Mouse (Mus musculus) heart, embryonic 12.5 days (tissue): ENCODE measurements at regions not wholly inside any gene's neighbourhood (a gene's known extent, or its start where the extent isn't known, plus 50 kb on each side); places are given as distances from the start of the nearest gene placed in this dataset.

Experiments used
- ATAC-seq: fragments of 200-750 bp; cut with Nextera tagmentation; 2 replicates; pipeline ENCODE4 v1.8.0; 2017; ENCODE audit warnings: moderate TSS enrichment, moderate library complexity; ENCODE audit not compliant: insufficient number of reproducible peaks, low FRiP score
- H3K27ac ChIP-seq: fragments of 300-500 bp; sonication (generic); 2 replicates; pipeline ENCODE4 v1.5.1; 2016; ENCODE audit warnings: mild to moderate bottlenecking, moderate library complexity; ENCODE audit not compliant: poor library complexity, severe bottlenecking
- H3K27me3 ChIP-seq: fragments of 300-500 bp; sonication (generic); replicated peaks from 2 replicates; pipeline ENCODE4 v1.6.1; 2016; ENCODE audit warnings: mild to moderate bottlenecking, moderate library complexity
- H3K36me3 ChIP-seq: fragments of 300-500 bp; sonication (generic); 2 replicates; pipeline ENCODE4 v1.6.1; 2016; ENCODE audit warnings: mild to moderate bottlenecking, moderate library complexity
- H3K4me1 ChIP-seq: fragments of 300-500 bp; sonication (generic); replicated peaks from 2 replicates; pipeline ENCODE4 v1.6.1; 2016; ENCODE audit warnings: mild to moderate bottlenecking
- H3K4me2 ChIP-seq: fragments of 300-500 bp; sonication (generic); 2 replicates; pipeline ENCODE4 v1.6.1; 2016; ENCODE audit warnings: mild to moderate bottlenecking, moderate library complexity
- H3K4me3 ChIP-seq: fragments of 300-500 bp; sonication (generic); 2 replicates; pipeline ENCODE4 v1.5.1; 2016; ENCODE audit warnings: mild to moderate bottlenecking
- H3K9ac ChIP-seq: fragments of 300-500 bp; sonication (generic); 2 replicates; pipeline ENCODE4 v1.6.1; 2016; ENCODE audit warnings: mild to moderate bottlenecking, moderate library complexity
- H3K9me3 ChIP-seq: fragments of 300-500 bp; sonication (generic); replicated peaks from 2 replicates; pipeline ENCODE4 v1.6.1; 2016; ENCODE audit warnings: mild to moderate bottlenecking, moderate library complexity
- WGBS: fragments of 180-500 bp; shearing (Covaris S2); methylation state at CpG from one replicate; pipeline ENCODE4 v1.1.7; 2016; 5-methylcytosine and 5-hydroxymethylcytosine counted together

GRCm38 (mm10) chr19:44684061-44684514 is 71.8 kb upstream of the Pax2 start:
- ATAC-seq = peak; percentile 42; the same call in 1 of the 2 replicates
- 2% methylated on average over 48 of the region's 48 CpGs for WGBS
- no peak overlapping the region for H3K27ac ChIP-seq

GRCm38 (mm10) chr19:44686061-44686460 is 69.8 kb upstream of the Pax2 start:
- Histone ChIP-seq H3K4me1 (peaks cover 7% of the 10 kb centered on the region; the same call in 1 of the 2 replicates), H3K4me3 (no peak overlapping the region), H3K9me3 (no peaks in the 10 kb centered on the region), H3K36me3 (no peaks in the 10 kb centered on the region), H3K27me3 (peaks cover 97% of the 10 kb centered on the region), H3K9ac (no peak overlapping the region), H3K4me2 (no peak overlapping the region), H3K27ac (no peak overlapping the region)
- WGBS = 34% methylated on average over 7 of the region's 7 CpGs
- ATAC-seq = no peak

More at GRCm38 (mm10) chr19:44684061-44684514, 71.8 kb upstream of the Pax2 start:
- H3K4me3 ChIP-seq = peak overlapping the region; percentile 40
- no peaks in the 10 kb centered on the region for H3K36me3 ChIP-seq
- H3K4me1 ChIP-seq = peaks cover 7% of the 10 kb centered on the region; the same call in 1 of the 2 replicates
- H3K9me3 ChIP-seq = no peaks in the 10 kb centered on the region
- no peak overlapping the region for H3K9ac ChIP-seq
- H3K27me3 ChIP-seq = peaks cover 97% of the 10 kb centered on the region
- peak overlapping the region; percentile 66 for H3K4me2 ChIP-seq

GRCm38 (mm10) chr19:44692396-44692795 is 63.4 kb upstream of the Pax2 start:
- WGBS = under 1% methylated on average over 17 of the region's 17 CpGs
- no peak for ATAC-seq
- Histone ChIP-seq H3K4me2 (peak overlapping the region; percentile 53), H3K9ac (no peak overlapping the region), H3K27ac (no peak overlapping the region), H3K4me3 (peak overlapping the region; percentile 14; the same call in 1 of the 2 replicates), H3K4me1 (peaks cover 5% of the 10 kb centered on the region), H3K36me3 (no peaks in the 10 kb centered on the region), H3K9me3 (no peaks in the 10 kb centered on the region), H3K27me3 (peaks cover 93% of the 10 kb centered on the region)

GRCm38 (mm10) chr19:44692816-44693215 is 63.0 kb upstream of the Pax2 start:
- Histone ChIP-seq H3K4me2 (peak overlapping the region; percentile 53), H3K27ac (no peak overlapping the region), H3K27me3 (peaks cover 93% of the 10 kb centered on the region), H3K36me3 (no peaks in the 10 kb centered on the region), H3K9me3 (no peaks in the 10 kb centered on the region), H3K4me1 (peaks cover 5% of the 10 kb centered on the region), H3K9ac (no peak overlapping the region), H3K4me3 (peak overlapping the region; percentile 14; the same call in 1 of the 2 replicates)
- under 1% methylated on average over 16 of the region's 16 CpGs for WGBS
- no peak for ATAC-seq

GRCm38 (mm10) chr19:44695331-44695730 is 60.5 kb upstream of the Pax2 start:
- Histone ChIP-seq H3K27ac (no peak overlapping the region), H3K4me2 (no peak overlapping the region), H3K27me3 (peaks cover 93% of the 10 kb centered on the region), H3K9ac (no peak overlapping the region), H3K9me3 (no peaks in the 10 kb centered on the region), H3K4me1 (peaks cover 14% of the 10 kb centered on the region), H3K36me3 (no peaks in the 10 kb centered on the region), H3K4me3 (no peak overlapping the region)
- WGBS = 7% methylated on average over 3 of the region's 3 CpGs
- ATAC-seq = no peak

GRCm38 (mm10) chr19:44696059-44696712 is 59.7 kb upstream of the Pax2 start:
- H3K27me3 ChIP-seq = peaks cover 93% of the 10 kb centered on the region
- no peaks in the 10 kb centered on the region for H3K9me3 ChIP-seq
- ATAC-seq = no peak
- no peaks in the 10 kb centered on the region for H3K36me3 ChIP-seq
- no peak overlapping the region for H3K4me3 ChIP-seq
- WGBS = 8% methylated on average over 8 of the region's 8 CpGs
- no peak overlapping the region for H3K9ac ChIP-seq
- no peak overlapping the region for H3K27ac ChIP-seq
- peaks cover 14% of the 10 kb centered on the region for H3K4me1 ChIP-seq
- no peak overlapping the region for H3K4me2 ChIP-seq

- no peak for ATAC-seq
- H3K4me1 ChIP-seq = peaks cover 14% of the 10 kb centered on the region
- peaks cover 95% of the 10 kb centered on the region for H3K27me3 ChIP-seq
- no peak overlapping the region for H3K27ac ChIP-seq
- H3K9ac ChIP-seq = no peak overlapping the region
- H3K9me3 ChIP-seq = no peaks in the 10 kb centered on the region
- H3K4me2 ChIP-seq = no peak overlapping the region
- H3K4me3 ChIP-seq = no peak overlapping the region
- 44% methylated on average over 9 of the region's 9 CpGs for WGBS
- H3K36me3 ChIP-seq = no peaks in the 10 kb centered on the region
Measured at GRCm38 (mm10) chr19:44696773-44697172, 59.1 kb upstream of the Pax2 start.

- peaks cover 90% of the 10 kb centered on the region for H3K27me3 ChIP-seq
- no peak overlapping the region for H3K4me3 ChIP-seq
- WGBS = 16% methylated on average over 21 of the region's 21 CpGs
- H3K9me3 ChIP-seq = no peaks in the 10 kb centered on the region
- ATAC-seq = no peak
- H3K4me1 ChIP-seq = peaks cover 8% of the 10 kb centered on the region; the same call in 1 of the 2 replicates
- no peak overlapping the region for H3K4me2 ChIP-seq
- H3K27ac ChIP-seq = no peak overlapping the region
- H3K9ac ChIP-seq = no peak overlapping the region
- H3K36me3 ChIP-seq = no peaks in the 10 kb centered on the region
Measured at GRCm38 (mm10) chr19:44698382-44699256, 57.2 kb upstream of the Pax2 start.
